Comparison of ENCODE assay signal across 7 mouse cellular contexts in genomic region chr2:30967352-30968327, GRCm38 (mm10). TPM values are rescaled to one million over a fixed set of nuclear protein-coding genes. Genes with fewer than 3 reads are reported as not detected.
DNase-seq lines count a peak whose midpoint lies in the region; ATAC-seq lines count a peak whose summit lies in the region.

Gene Tor1a, minus strand, starts transcription at chr2:30967933.

- peak within 1 kb of the TSS; percentile 88 for H3K4me2 ChIP-seq in intestine, embryonic 16.5 days (ENCODE audit: low read depth, low read length)
- peak within 1 kb of the TSS; percentile 83 for H3K4me2 ChIP-seq in midbrain, embryonic 11.5 days

- ATAC-seq in intestine, embryonic 16.5 days = peak; percentile 97
- peak; percentile 93 for ATAC-seq in midbrain, embryonic 11.5 days (ENCODE audit: low FRiP score)

- H3K27ac ChIP-seq in intestine, embryonic 16.5 days (ENCODE audit: low read length) = peak within 1 kb of the TSS; percentile 84
- peak within 1 kb of the TSS; percentile 46 for H3K27ac ChIP-seq in midbrain, embryonic 11.5 days (ENCODE audit: low read depth, low read length)

- H3K9ac ChIP-seq in intestine, embryonic 16.5 days (ENCODE audit: low read depth, low read length) = peak within 1 kb of the TSS; percentile 98
- H3K9ac ChIP-seq in midbrain, embryonic 11.5 days (ENCODE audit: low read length) = peak within 1 kb of the TSS; percentile 81

- H3K27me3 ChIP-seq in intestine, embryonic 16.5 days (replicated peaks; ENCODE audit: control insufficient read depth, insufficient read depth, low read length) = no peaks in the 10 kb centered on the region
- H3K27me3 ChIP-seq in midbrain, embryonic 11.5 days (ENCODE audit: control insufficient read depth, insufficient read depth, low read length) = no peaks in the 10 kb centered on the region

- DNase-seq in adrenal gland, adult 2 months = peak; percentile 93
- DNase-seq in embryo, embryonic 11.5 days (ENCODE audit: low read depth, low spot score) = peak; percentile 78
- DNase-seq in gastrocnemius, postnatal 4 days (ENCODE audit: low spot score in 2 of 2) = peak; percentile 70 to 87
- peak; percentile 92 for DNase-seq in left cerebral cortex, postnatal 36 days (ENCODE audit: low spot score in 2 of 2)
- peak; percentile 98 for DNase-seq in midbrain, embryonic 11.5 days (ENCODE audit: low spot score, missing footprints)
- peak; percentile 72 for DNase-seq in skeletal muscle tissue, adult 2 months (ENCODE audit: low read depth, low spot score)

- intact Hi-C loops in left cerebral cortex, postnatal 36 days (cut with DNase I) = no loop called here

- peak within 1 kb of the TSS; percentile 100 for H3K4me3 ChIP-seq in intestine, embryonic 16.5 days (ENCODE audit: low read length)
- H3K4me3 ChIP-seq in midbrain, embryonic 11.5 days (ENCODE audit: low read depth, low read length) = peak within 1 kb of the TSS; percentile 82

- peaks cover 10% of the 10 kb centered on the region; the same call in 1 of the 2 replicates for H3K36me3 ChIP-seq in intestine, embryonic 16.5 days (ENCODE audit: control insufficient read depth, insufficient read depth, low read length)
- H3K36me3 ChIP-seq in midbrain, embryonic 11.5 days (ENCODE audit: control insufficient read depth, insufficient read depth, low read length) = peaks cover 6% of the 10 kb centered on the region

- no peaks in the 10 kb centered on the region for H3K9me3 ChIP-seq in intestine, embryonic 16.5 days (ENCODE audit: control insufficient read depth, low read length)
- H3K9me3 ChIP-seq in midbrain, embryonic 11.5 days (ENCODE audit: control insufficient read depth, low read length) = no peaks in the 10 kb centered on the region

- peaks cover 11% of the 10 kb centered on the region for H3K4me1 ChIP-seq in intestine, embryonic 16.5 days (ENCODE audit: control insufficient read depth, insufficient read depth, low read length)
- peaks cover 16% of the 10 kb centered on the region for H3K4me1 ChIP-seq in midbrain, embryonic 11.5 days (ENCODE audit: control insufficient read depth, insufficient read depth, low read length)

- WGBS in intestine, embryonic 16.5 days = 2% methylated on average over 59 of the region's 59 CpGs
- WGBS in midbrain, embryonic 11.5 days = 3% methylated on average over 53 of the region's 59 CpGs

RNA-seq across cellular contexts. Expression of gene Tor1a, which starts in this region (rescaled TPM):
- 10 to 100 TPM; 33.5 to 37.5 TPM for total RNA-seq in adrenal gland, adult 2 months (2021)
- polyA plus RNA-seq in adrenal gland, adult 2 months (2012; rRNA removed) = 57.0 and 60.9 TPM in 2 replicates
- 10 to 100 TPM; 21.4 to 23.1 TPM for total RNA-seq in gastrocnemius, postnatal 4 days (2021)
- polyA plus RNA-seq in intestine, embryonic 16.5 days (2015; fragmentation: Nextera tagmentation; extraction: Ambion mirVana) = 85.1 and 87.2 TPM in 2 replicates
- 10 to 100 TPM; 36.7 to 46.5 TPM for total RNA-seq in left cerebral cortex, postnatal 36 days (2021)
- polyA plus RNA-seq in midbrain, embryonic 11.5 days (2014; fragmentation: Nextera tagmentation; extraction: Ambion mirVana) = 76.9 and 84.5 TPM in 2 replicates

Comparison
In these comparisons a context has a peak if more than half of its experiments do, and no peak if none do; other contexts are left out.
1. Peak in every context shown above with its lines: DNase-seq, ATAC-seq, H3K4me3 ChIP-seq and H3K27ac ChIP-seq.